Mouse (Mus musculus) layer of hippocampus, postnatal 36 days (tissue): ENCODE measurements around the gene Zfp217. TPM values are rescaled to one million over a fixed set of nuclear protein-coding genes. Genes with fewer than 3 reads are reported as not detected.

Experiments
- DNase-seq, 2 experiments: peaks; one replicate each; pipeline ENCODE4 v3.0.0; 2022
- total RNA-seq, 2 experiments: library from RNA; stranded (reverse); gene quantifications; 2 replicates each; pipeline ENCODE4 v1.2.3; 2021

Zfp217 gene
- total RNA-seq, 2 experiments from 2014 or later: 2.3 to 2.5 TPM

GRCm38 (mm10) chr2:170094871-170095270, 53.0 kb downstream of the Zfp217 start:
- DNase-seq: no peak

- no peak for DNase-seq
Measured at GRCm38 (mm10) chr2:170094220-170094619, 53.7 kb downstream of the Zfp217 start.

- DNase-seq: no peak
Measured at GRCm38 (mm10) chr2:170091563-170092443, 56.1 kb downstream of the Zfp217 start.

GRCm38 (mm10) chr2:170078442-170079017, 69.4 kb downstream of the Zfp217 start:
- no peak for DNase-seq

- DNase-seq: no peak
Measured at GRCm38 (mm10) chr2:170078041-170078440, 69.9 kb downstream of the Zfp217 start.

GRCm38 (mm10) chr2:170076941-170077490, 70.9 kb downstream of the Zfp217 start:
- no peak for DNase-seq

- DNase-seq: no peak
Measured at GRCm38 (mm10) chr2:170070641-170071241, 77.2 kb downstream of the Zfp217 start.

GRCm38 (mm10) chr2:170069976-170070375, 77.9 kb downstream of the Zfp217 start:
- no peak for DNase-seq

GRCm38 (mm10) chr2:170062378-170062777, 85.5 kb downstream of the Zfp217 start:
- DNase-seq: no peak

- DNase-seq: no peak
Measured at GRCm38 (mm10) chr2:170060066-170060465, 87.8 kb downstream of the Zfp217 start.

- DNase-seq: no peak
Measured at GRCm38 (mm10) chr2:170058774-170059173, 89.1 kb downstream of the Zfp217 start.
